Mouse (Mus musculus): ENCODE data around the gene Gm20458. TPM values are rescaled to one million over a fixed set of nuclear protein-coding genes. Genes with fewer than 3 reads are reported as not detected.

Gm20458 gene
- polyA plus RNA-seq, 1 experiment from 2014 or later: 2.6 TPM

GRCm38 (mm10) chr2:164443051-164443437 is 17.7 kb upstream of the Gm20458 start:
- H3K4me2 ChIP-seq (ENCODE audit: low read depth, low read length): peak overlapping the region; percentile 84
- DNase-seq (ENCODE audit: low spot score): peak; percentile 84
- no peak overlapping the region for H3K27ac ChIP-seq (replicated peaks; ENCODE audit: low read depth, low read length)
- no peaks in the 10 kb centered on the region for H3K9me3 ChIP-seq (replicated peaks; ENCODE audit: control insufficient read depth, low read length)
- peak; percentile 84 for ATAC-seq (replicated peaks; ENCODE audit: insufficient number of reproducible peaks, low FRiP score, low TSS enrichment, low read depth)
- H3K36me3 ChIP-seq (replicated peaks; ENCODE audit: control insufficient read depth, insufficient read depth, low read depth, low read length): no peaks in the 10 kb centered on the region
- WGBS: under 1% methylated on average over 26 of the region's 26 CpGs
- peak overlapping the region; percentile 70 for H3K9ac ChIP-seq (replicated peaks; ENCODE audit: low read length)
- H3K27me3 ChIP-seq (ENCODE audit: control insufficient read depth, insufficient read depth, low read length): no peaks in the 10 kb centered on the region
- H3K4me3 ChIP-seq (ENCODE audit: low read depth, low read length): peak overlapping the region; percentile 55
- H3K4me1 ChIP-seq (ENCODE audit: control insufficient read depth, insufficient read depth, low read length): no peaks in the 10 kb centered on the region; the same call in 1 of the 2 replicates

DNA sequence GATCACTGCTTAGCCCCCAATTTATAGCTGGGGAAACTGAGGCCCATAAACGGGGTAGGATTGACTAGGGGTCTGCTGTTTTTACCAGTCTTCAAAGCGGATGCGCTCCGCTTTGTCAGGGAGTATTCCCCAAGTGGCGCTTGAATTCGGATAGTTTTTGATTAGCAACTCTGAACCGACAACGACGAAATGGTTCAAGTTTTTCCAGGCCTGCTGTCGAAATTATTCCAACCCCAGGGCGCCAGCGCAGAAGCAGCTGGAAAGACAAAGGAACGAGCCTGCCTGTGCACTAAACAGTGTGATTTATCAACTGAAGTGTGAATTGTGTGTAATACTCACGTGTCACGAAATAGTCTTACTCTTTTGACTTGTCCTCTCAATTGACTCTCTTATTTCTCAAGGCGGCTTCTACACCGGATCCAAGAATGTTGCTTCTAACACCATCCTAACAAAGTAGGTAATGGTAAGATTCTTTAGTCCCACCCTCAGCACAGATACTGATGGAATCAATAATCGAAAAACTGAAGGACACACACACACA is 17.2 kb upstream of the Gm20458 start, which contains the start of gene Sdc4:
TSS of gene Sdc4 (minus strand) at position 428 of the 541 bp plus-strand sequence.
- H3K27ac ChIP-seq (replicated peaks; ENCODE audit: low read depth, low read length): no peak within 1 kb of the TSS
- WGBS: 6% methylated on average over 18 of the region's 18 CpGs
- no peaks in the 10 kb centered on the region for H3K27me3 ChIP-seq (ENCODE audit: control insufficient read depth, insufficient read depth, low read length)
- H3K4me3 ChIP-seq (ENCODE audit: low read depth, low read length): peak within 1 kb of the TSS; percentile 55
- ATAC-seq (replicated peaks; ENCODE audit: insufficient number of reproducible peaks, low FRiP score, low TSS enrichment, low read depth): no peak; the same call in 1 of the 2 replicates
- no peaks in the 10 kb centered on the region for H3K9me3 ChIP-seq (replicated peaks; ENCODE audit: control insufficient read depth, low read length)
- no peaks in the 10 kb centered on the region; the same call in 1 of the 2 replicates for H3K4me1 ChIP-seq (ENCODE audit: control insufficient read depth, insufficient read depth, low read length)
- H3K4me2 ChIP-seq (ENCODE audit: low read depth, low read length): peak within 1 kb of the TSS; percentile 84
- no peaks in the 10 kb centered on the region for H3K36me3 ChIP-seq (replicated peaks; ENCODE audit: control insufficient read depth, insufficient read depth, low read depth, low read length)
- DNase-seq (ENCODE audit: low spot score): no peak
- peak within 1 kb of the TSS; percentile 70 for H3K9ac ChIP-seq (replicated peaks; ENCODE audit: low read length)

GRCm38 (mm10) chr2:164444701-164445100 is 16.1 kb upstream of the Gm20458 start:
- no peaks in the 10 kb centered on the region for H3K36me3 ChIP-seq (replicated peaks; ENCODE audit: control insufficient read depth, insufficient read depth, low read depth, low read length)
- 80% methylated on average over 2 of the region's 2 CpGs for WGBS
- no peak overlapping the region for H3K27ac ChIP-seq (replicated peaks; ENCODE audit: low read depth, low read length)
- ATAC-seq (replicated peaks; ENCODE audit: insufficient number of reproducible peaks, low FRiP score, low TSS enrichment, low read depth) (no peak), DNase-seq (ENCODE audit: low spot score) (no peak)
- H3K27me3 ChIP-seq (ENCODE audit: control insufficient read depth, insufficient read depth, low read length): no peaks in the 10 kb centered on the region
- H3K9ac ChIP-seq (replicated peaks; ENCODE audit: low read length): no peak overlapping the region
- H3K9me3 ChIP-seq (replicated peaks; ENCODE audit: control insufficient read depth, low read length): no peaks in the 10 kb centered on the region
- no peak overlapping the region for H3K4me3 ChIP-seq (ENCODE audit: low read depth, low read length)
- no peaks in the 10 kb centered on the region; the same call in 1 of the 2 replicates for H3K4me1 ChIP-seq (ENCODE audit: control insufficient read depth, insufficient read depth, low read length)
- no peak overlapping the region for H3K4me2 ChIP-seq (ENCODE audit: low read depth, low read length)

DNA sequence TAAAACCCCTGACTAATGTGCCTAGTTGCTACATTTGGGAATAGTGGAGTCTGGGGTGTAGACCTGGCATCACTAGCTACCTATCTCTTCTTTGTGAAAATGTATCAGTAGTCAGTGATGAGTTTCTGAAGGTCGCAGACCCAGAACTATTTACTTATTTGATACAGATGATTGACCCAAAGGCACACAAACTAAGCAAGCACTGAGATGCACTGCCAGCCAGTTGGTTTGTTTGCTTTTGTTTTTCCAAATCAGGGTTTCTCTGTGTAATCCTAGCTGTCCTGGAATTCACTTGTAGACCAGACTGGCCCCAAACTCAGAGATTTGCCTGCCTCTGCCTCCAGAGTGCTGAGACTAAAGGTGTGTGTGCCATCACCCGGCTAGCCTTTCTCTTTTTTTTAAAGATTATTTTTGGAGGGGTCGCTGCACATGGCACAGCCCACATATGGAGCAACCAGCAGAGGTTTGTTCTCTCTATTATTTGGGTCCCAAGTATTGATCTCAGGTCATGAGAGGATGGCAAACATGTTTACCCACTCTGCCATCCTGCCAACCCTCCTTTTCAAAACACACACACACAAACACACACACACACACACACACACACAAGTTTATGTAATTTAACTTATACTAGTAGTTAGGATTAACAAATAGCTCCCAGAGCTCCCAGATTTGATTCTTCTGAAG is 15.2 kb upstream of the Gm20458 start:
- Histone ChIP-seq H3K27me3 (ENCODE audit: control insufficient read depth, insufficient read depth, low read length) (no peaks in the 10 kb centered on the region), H3K27ac (replicated peaks; ENCODE audit: low read depth, low read length) (no peak overlapping the region), H3K4me1 (ENCODE audit: control insufficient read depth, insufficient read depth, low read length) (no peaks in the 10 kb centered on the region; the same call in 1 of the 2 replicates), H3K36me3 (replicated peaks; ENCODE audit: control insufficient read depth, insufficient read depth, low read depth, low read length) (no peaks in the 10 kb centered on the region), H3K4me2 (ENCODE audit: low read depth, low read length) (no peak overlapping the region), H3K9ac (replicated peaks; ENCODE audit: low read length) (no peak overlapping the region), H3K4me3 (ENCODE audit: low read depth, low read length) (no peak overlapping the region), H3K9me3 (replicated peaks; ENCODE audit: control insufficient read depth, low read length) (no peaks in the 10 kb centered on the region)
- DNase-seq (ENCODE audit: low spot score) (no peak), ATAC-seq (replicated peaks; ENCODE audit: insufficient number of reproducible peaks, low FRiP score, low TSS enrichment, low read depth) (no peak)
- WGBS: 85% methylated on average over 3 of the region's 3 CpGs

GRCm38 (mm10) chr2:164446086-164446469 is 14.7 kb upstream of the Gm20458 start:
- Histone ChIP-seq H3K27me3 (ENCODE audit: control insufficient read depth, insufficient read depth, low read length) (no peaks in the 10 kb centered on the region), H3K4me3 (ENCODE audit: low read depth, low read length) (no peak overlapping the region), H3K4me2 (ENCODE audit: low read depth, low read length) (no peak overlapping the region), H3K27ac (replicated peaks; ENCODE audit: low read depth, low read length) (no peak overlapping the region), H3K9ac (replicated peaks; ENCODE audit: low read length) (no peak overlapping the region), H3K9me3 (replicated peaks; ENCODE audit: control insufficient read depth, low read length) (no peaks in the 10 kb centered on the region), H3K4me1 (ENCODE audit: control insufficient read depth, insufficient read depth, low read length) (no peaks in the 10 kb centered on the region; the same call in 1 of the 2 replicates), H3K36me3 (replicated peaks; ENCODE audit: control insufficient read depth, insufficient read depth, low read depth, low read length) (no peaks in the 10 kb centered on the region)
- no peak for DNase-seq (ENCODE audit: low spot score)
- ATAC-seq (replicated peaks; ENCODE audit: insufficient number of reproducible peaks, low FRiP score, low TSS enrichment, low read depth): no peak
- 78% methylated on average over 3 of the region's 3 CpGs for WGBS

DNA sequence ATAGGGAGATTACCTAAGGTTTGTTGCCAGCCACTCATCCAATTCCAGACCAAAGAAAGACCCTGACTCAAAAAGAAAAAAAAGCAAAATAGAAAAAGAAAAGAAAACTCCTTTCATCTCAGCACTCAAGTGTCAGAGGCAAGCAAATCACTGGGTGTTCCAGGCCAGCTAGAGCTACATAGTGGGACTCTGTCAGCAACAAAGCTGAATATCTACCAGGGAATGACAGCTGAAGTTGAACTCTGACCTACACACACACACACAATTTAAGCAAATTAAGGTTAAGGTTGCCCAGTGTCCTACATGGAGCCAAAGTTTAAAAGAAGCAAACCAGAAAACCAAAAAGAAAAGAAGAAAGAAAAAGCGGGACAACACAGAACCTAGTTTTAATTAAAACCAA is 12.6 kb upstream of the Gm20458 start:
- Histone ChIP-seq H3K4me2 (ENCODE audit: low read depth, low read length) (no peak overlapping the region), H3K4me3 (ENCODE audit: low read depth, low read length) (no peak overlapping the region), H3K27me3 (ENCODE audit: control insufficient read depth, insufficient read depth, low read length) (no peaks in the 10 kb centered on the region), H3K4me1 (ENCODE audit: control insufficient read depth, insufficient read depth, low read length) (no peaks in the 10 kb centered on the region), H3K9me3 (replicated peaks; ENCODE audit: control insufficient read depth, low read length) (no peaks in the 10 kb centered on the region), H3K27ac (replicated peaks; ENCODE audit: low read depth, low read length) (no peak overlapping the region), H3K36me3 (replicated peaks; ENCODE audit: control insufficient read depth, insufficient read depth, low read depth, low read length) (no peaks in the 10 kb centered on the region), H3K9ac (replicated peaks; ENCODE audit: low read length) (no peak overlapping the region)
- ATAC-seq (replicated peaks; ENCODE audit: insufficient number of reproducible peaks, low FRiP score, low TSS enrichment, low read depth) (no peak), DNase-seq (ENCODE audit: low spot score) (no peak)
- WGBS: 82% methylated on average over 1 of the region's 1 CpGs

DNA sequence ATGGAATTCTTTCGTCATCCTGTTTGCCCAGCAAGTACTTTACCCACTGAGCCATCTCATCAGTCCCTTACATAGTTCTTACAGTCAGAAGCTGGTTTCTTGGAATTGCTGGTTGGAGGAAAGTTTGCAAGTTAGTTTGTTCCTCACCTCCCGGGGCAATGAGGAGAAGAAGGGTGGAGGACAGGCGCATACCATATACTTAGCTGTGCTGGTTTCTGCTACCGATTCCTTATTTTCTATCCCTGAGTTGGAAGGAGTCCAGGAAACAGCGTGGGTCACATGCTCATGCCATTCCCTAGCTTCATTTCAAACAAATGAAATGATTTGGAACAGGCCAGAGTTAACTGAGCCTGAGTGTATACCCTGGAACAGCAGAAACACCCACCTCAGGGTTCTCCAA is 11.8 kb upstream of the Gm20458 start:
- Histone ChIP-seq H3K27me3 (ENCODE audit: control insufficient read depth, insufficient read depth, low read length) (no peaks in the 10 kb centered on the region), H3K27ac (replicated peaks; ENCODE audit: low read depth, low read length) (no peak overlapping the region), H3K4me3 (ENCODE audit: low read depth, low read length) (no peak overlapping the region), H3K9ac (replicated peaks; ENCODE audit: low read length) (no peak overlapping the region), H3K4me1 (ENCODE audit: control insufficient read depth, insufficient read depth, low read length) (no peaks in the 10 kb centered on the region), H3K36me3 (replicated peaks; ENCODE audit: control insufficient read depth, insufficient read depth, low read depth, low read length) (no peaks in the 10 kb centered on the region), H3K4me2 (ENCODE audit: low read depth, low read length) (no peak overlapping the region), H3K9me3 (replicated peaks; ENCODE audit: control insufficient read depth, low read length) (no peaks in the 10 kb centered on the region)
- DNase-seq (ENCODE audit: low spot score) (no peak), ATAC-seq (replicated peaks; ENCODE audit: insufficient number of reproducible peaks, low FRiP score, low TSS enrichment, low read depth) (no peak)
- WGBS: 82% methylated on average over 5 of the region's 5 CpGs

- Histone ChIP-seq H3K36me3 (replicated peaks; ENCODE audit: control insufficient read depth, insufficient read depth, low read depth, low read length) (no peaks in the 10 kb centered on the region), H3K9me3 (replicated peaks; ENCODE audit: control insufficient read depth, low read length) (no peaks in the 10 kb centered on the region), H3K4me2 (ENCODE audit: low read depth, low read length) (no peak overlapping the region), H3K27ac (replicated peaks; ENCODE audit: low read depth, low read length) (no peak overlapping the region), H3K9ac (replicated peaks; ENCODE audit: low read length) (no peak overlapping the region), H3K27me3 (ENCODE audit: control insufficient read depth, insufficient read depth, low read length) (no peaks in the 10 kb centered on the region), H3K4me1 (ENCODE audit: control insufficient read depth, insufficient read depth, low read length) (no peaks in the 10 kb centered on the region), H3K4me3 (ENCODE audit: low read depth, low read length) (no peak overlapping the region)
- DNase-seq (ENCODE audit: low spot score): no peak
- ATAC-seq (replicated peaks; ENCODE audit: insufficient number of reproducible peaks, low FRiP score, low TSS enrichment, low read depth): no peak
- WGBS: 84% methylated on average over 14 of the region's 14 CpGs
Observed at GRCm38 (mm10) chr2:164449341-164450042, 11.3 kb upstream of the Gm20458 start.
